Mouse (Mus musculus): ENCODE measurements around the gene Marveld1. TPM values are rescaled to one million over a fixed set of nuclear protein-coding genes. Genes with fewer than 3 reads are reported as not detected.

Marveld1 gene
- polyA plus RNA-seq, 1 experiment from 2014 or later = 9.2 TPM

DNA sequence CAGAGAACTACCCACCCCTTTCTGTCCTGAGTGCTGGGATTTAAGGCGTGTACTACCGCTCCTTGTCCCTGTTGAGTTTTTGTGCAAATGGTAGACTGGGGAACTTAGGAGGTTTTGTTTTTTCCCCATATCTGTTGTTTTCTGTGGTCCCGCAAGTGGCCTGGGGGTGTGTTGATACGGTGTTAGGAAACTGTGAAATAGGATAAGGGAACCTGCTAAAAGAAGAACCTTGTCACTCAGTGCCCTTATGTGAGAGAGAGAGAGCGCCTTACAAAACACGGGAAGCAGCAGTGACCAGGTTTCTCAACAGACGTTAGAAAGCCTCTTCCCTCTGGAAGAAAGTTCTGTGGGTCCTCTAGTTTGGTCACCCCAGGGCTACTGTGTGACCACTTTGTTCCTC lies 29.6 kb downstream of the Marveld1 start:
- Histone ChIP-seq H3K9ac (ENCODE audit: low read length) (no peak overlapping the region), H3K27me3 (ENCODE audit: control insufficient read depth, insufficient read depth, low read length) (no peaks in the 10 kb centered on the region), H3K27ac (ENCODE audit: low read depth, low read length) (no peak overlapping the region), H3K36me3 (ENCODE audit: control insufficient read depth, insufficient read depth, low read length) (peaks cover 2% of the 10 kb centered on the region; the same call in 1 of the 2 replicates), H3K4me2 (ENCODE audit: low read depth) (no peak overlapping the region), H3K9me3 (ENCODE audit: control insufficient read depth, low read length) (no peaks in the 10 kb centered on the region), H3K4me3 (ENCODE audit: low read depth, low read length) (no peak overlapping the region), H3K4me1 (ENCODE audit: control insufficient read depth, insufficient read depth, low read length) (no peaks in the 10 kb centered on the region)
- no peak for ATAC-seq (ENCODE audit: insufficient read depth, low FRiP score, low TSS enrichment)
- no peak for DNase-seq (ENCODE audit: low spot score)
- WGBS = 91% methylated on average over 7 of the region's 7 CpGs

- DNase-seq (ENCODE audit: low spot score) (no peak), ATAC-seq (ENCODE audit: insufficient read depth, low FRiP score, low TSS enrichment) (no peak)
- Histone ChIP-seq H3K27me3 (ENCODE audit: control insufficient read depth, insufficient read depth, low read length) (no peaks in the 10 kb centered on the region), H3K36me3 (ENCODE audit: control insufficient read depth, insufficient read depth, low read length) (peaks cover 2% of the 10 kb centered on the region), H3K4me2 (ENCODE audit: low read depth) (no peak overlapping the region), H3K4me3 (ENCODE audit: low read depth, low read length) (no peak overlapping the region), H3K27ac (ENCODE audit: low read depth, low read length) (no peak overlapping the region), H3K9me3 (ENCODE audit: control insufficient read depth, low read length) (no peaks in the 10 kb centered on the region), H3K4me1 (ENCODE audit: control insufficient read depth, insufficient read depth, low read length) (no peaks in the 10 kb centered on the region), H3K9ac (ENCODE audit: low read length) (no peak overlapping the region)
- 100% methylated on average over 2 of the region's 2 CpGs for WGBS
Observed at GRCm38 (mm10) chr19:42177461-42177860, 30.3 kb downstream of the Marveld1 start.

GRCm38 (mm10) chr19:42179356-42179755 lies 32.2 kb downstream of the Marveld1 start:
- H3K9me3 ChIP-seq (ENCODE audit: control insufficient read depth, low read length) = no peaks in the 10 kb centered on the region
- H3K27me3 ChIP-seq (ENCODE audit: control insufficient read depth, insufficient read depth, low read length) = no peaks in the 10 kb centered on the region
- no peak overlapping the region for H3K4me2 ChIP-seq (ENCODE audit: low read depth)
- no peak overlapping the region for H3K27ac ChIP-seq (ENCODE audit: low read depth, low read length)
- no peak overlapping the region for H3K4me3 ChIP-seq (ENCODE audit: low read depth, low read length)
- H3K36me3 ChIP-seq (ENCODE audit: control insufficient read depth, insufficient read depth, low read length) = peaks cover 2% of the 10 kb centered on the region
- H3K9ac ChIP-seq (ENCODE audit: low read length) = no peak overlapping the region
- no peak for DNase-seq (ENCODE audit: low spot score)
- H3K4me1 ChIP-seq (ENCODE audit: control insufficient read depth, insufficient read depth, low read length) = no peaks in the 10 kb centered on the region
- no peak for ATAC-seq (ENCODE audit: insufficient read depth, low FRiP score, low TSS enrichment)
- 91% methylated on average over 14 of the region's 14 CpGs for WGBS

- H3K9ac ChIP-seq (ENCODE audit: low read length) = no peak overlapping the region
- 65% methylated on average over 6 of the region's 6 CpGs for WGBS
- H3K4me1 ChIP-seq (ENCODE audit: control insufficient read depth, insufficient read depth, low read length) = no peaks in the 10 kb centered on the region
- H3K36me3 ChIP-seq (ENCODE audit: control insufficient read depth, insufficient read depth, low read length) = peaks cover 7% of the 10 kb centered on the region
- H3K27me3 ChIP-seq (ENCODE audit: control insufficient read depth, insufficient read depth, low read length) = no peaks in the 10 kb centered on the region
- H3K4me3 ChIP-seq (ENCODE audit: low read depth, low read length) = no peak overlapping the region
- no peak for DNase-seq (ENCODE audit: low spot score)
- H3K9me3 ChIP-seq (ENCODE audit: control insufficient read depth, low read length) = no peaks in the 10 kb centered on the region
- H3K27ac ChIP-seq (ENCODE audit: low read depth, low read length) = no peak overlapping the region
- H3K4me2 ChIP-seq (ENCODE audit: low read depth) = no peak overlapping the region
- ATAC-seq (ENCODE audit: insufficient read depth, low FRiP score, low TSS enrichment) = no peak
Observed at GRCm38 (mm10) chr19:42182673-42183072, 35.5 kb downstream of the Marveld1 start.

GRCm38 (mm10) chr19:42189735-42190134 lies 42.5 kb downstream of the Marveld1 start:
- Histone ChIP-seq H3K27ac (ENCODE audit: low read depth, low read length) (no peak overlapping the region), H3K36me3 (ENCODE audit: control insufficient read depth, insufficient read depth, low read length) (peaks cover 8% of the 10 kb centered on the region; the same call in 1 of the 2 replicates), H3K4me3 (ENCODE audit: low read depth, low read length) (no peak overlapping the region), H3K9me3 (ENCODE audit: control insufficient read depth, low read length) (no peaks in the 10 kb centered on the region; the same call in 1 of the 2 replicates), H3K4me1 (ENCODE audit: control insufficient read depth, insufficient read depth, low read length) (no peaks in the 10 kb centered on the region), H3K4me2 (ENCODE audit: low read depth) (no peak overlapping the region), H3K9ac (ENCODE audit: low read length) (no peak overlapping the region), H3K27me3 (ENCODE audit: control insufficient read depth, insufficient read depth, low read length) (no peaks in the 10 kb centered on the region)
- 87% methylated on average over 4 of the region's 4 CpGs for WGBS
- DNase-seq (ENCODE audit: low spot score) (no peak), ATAC-seq (ENCODE audit: insufficient read depth, low FRiP score, low TSS enrichment) (no peak)

DNA sequence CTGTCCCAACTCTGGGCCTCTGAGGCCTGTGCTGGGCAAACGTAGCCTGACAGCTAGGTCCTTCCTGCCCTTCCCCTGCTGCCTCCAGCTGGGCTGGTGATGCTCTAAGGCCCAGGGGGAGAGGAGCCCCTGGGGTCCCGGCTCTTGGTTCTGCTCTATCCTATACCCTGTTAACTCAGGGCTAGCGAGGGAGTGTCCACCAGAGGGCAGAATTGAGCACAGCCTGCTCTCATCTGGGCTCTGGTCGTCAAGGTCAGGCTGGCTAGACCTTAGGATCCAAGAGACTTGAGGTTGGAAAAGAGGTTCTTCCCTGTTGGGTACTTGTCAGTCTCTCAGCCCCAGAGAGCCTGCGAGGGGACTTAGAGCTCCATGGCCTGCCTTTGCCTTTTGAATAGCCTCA lies 43.3 kb downstream of the Marveld1 start:
- Histone ChIP-seq H3K9ac (ENCODE audit: low read length) (no peak overlapping the region), H3K4me3 (ENCODE audit: low read depth, low read length) (no peak overlapping the region), H3K36me3 (ENCODE audit: control insufficient read depth, insufficient read depth, low read length) (peaks cover 5% of the 10 kb centered on the region; the same call in 1 of the 2 replicates), H3K4me1 (ENCODE audit: control insufficient read depth, insufficient read depth, low read length) (no peaks in the 10 kb centered on the region), H3K9me3 (ENCODE audit: control insufficient read depth, low read length) (no peaks in the 10 kb centered on the region; the same call in 1 of the 2 replicates), H3K4me2 (ENCODE audit: low read depth) (no peak overlapping the region), H3K27ac (ENCODE audit: low read depth, low read length) (no peak overlapping the region), H3K27me3 (ENCODE audit: control insufficient read depth, insufficient read depth, low read length) (no peaks in the 10 kb centered on the region)
- peak; percentile 78 for DNase-seq (ENCODE audit: low spot score)
- WGBS = 26% methylated on average over 5 of the region's 5 CpGs
- 0 out of 2 replicates have a peak, but pooled peaks have one; percentile 27 for ATAC-seq (ENCODE audit: insufficient read depth, low FRiP score, low TSS enrichment)

GRCm38 (mm10) chr19:42193311-42193710 lies 46.1 kb downstream of the Marveld1 start:
- H3K9ac ChIP-seq (ENCODE audit: low read length) = no peak overlapping the region
- no peak for ATAC-seq (ENCODE audit: insufficient read depth, low FRiP score, low TSS enrichment)
- no peak overlapping the region for H3K4me2 ChIP-seq (ENCODE audit: low read depth)
- DNase-seq (ENCODE audit: low spot score) = no peak
- no peaks in the 10 kb centered on the region; the same call in 1 of the 2 replicates for H3K9me3 ChIP-seq (ENCODE audit: control insufficient read depth, low read length)
- no peak overlapping the region for H3K27ac ChIP-seq (ENCODE audit: low read depth, low read length)
- 73% methylated on average over 2 of the region's 2 CpGs for WGBS
- no peak overlapping the region for H3K4me3 ChIP-seq (ENCODE audit: low read depth, low read length)
- H3K4me1 ChIP-seq (ENCODE audit: control insufficient read depth, insufficient read depth, low read length) = no peaks in the 10 kb centered on the region
- 0 out of 2 replicates have a peak, but pooled peaks cover 3% of the 10 kb centered on the region for H3K36me3 ChIP-seq (ENCODE audit: control insufficient read depth, insufficient read depth, low read length)
- H3K27me3 ChIP-seq (ENCODE audit: control insufficient read depth, insufficient read depth, low read length) = no peaks in the 10 kb centered on the region

DNA sequence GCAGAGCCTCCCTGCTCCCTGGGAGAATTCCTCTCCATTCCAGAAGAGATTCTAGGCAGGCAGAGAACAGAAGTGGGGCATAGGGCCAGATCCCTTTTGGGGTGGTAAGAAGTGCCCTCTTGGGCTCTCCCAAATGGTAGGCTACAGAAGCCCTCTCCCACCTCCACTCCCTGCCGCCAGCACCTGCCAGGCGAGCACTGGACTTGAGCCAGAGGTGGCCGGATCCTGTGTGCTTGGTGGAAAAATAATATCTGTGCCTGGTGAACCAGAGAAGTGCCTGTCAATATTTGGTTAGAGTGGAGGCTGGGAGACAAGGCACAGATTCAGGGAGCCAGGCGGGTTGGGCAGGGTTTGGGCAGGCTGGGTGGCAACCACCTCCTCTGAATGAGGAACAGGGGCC lies 49.2 kb downstream of the Marveld1 start:
- Histone ChIP-seq H3K9ac (ENCODE audit: low read length) (no peak overlapping the region), H3K9me3 (ENCODE audit: control insufficient read depth, low read length) (no peaks in the 10 kb centered on the region; the same call in 1 of the 2 replicates), H3K27ac (ENCODE audit: low read depth, low read length) (no peak overlapping the region), H3K4me1 (ENCODE audit: control insufficient read depth, insufficient read depth, low read length) (no peaks in the 10 kb centered on the region), H3K4me3 (ENCODE audit: low read depth, low read length) (no peak overlapping the region), H3K27me3 (ENCODE audit: control insufficient read depth, insufficient read depth, low read length) (peaks cover 19% of the 10 kb centered on the region), H3K36me3 (ENCODE audit: control insufficient read depth, insufficient read depth, low read length) (no peaks in the 10 kb centered on the region), H3K4me2 (ENCODE audit: low read depth) (no peak overlapping the region)
- DNase-seq (ENCODE audit: low spot score) (no peak), ATAC-seq (ENCODE audit: insufficient read depth, low FRiP score, low TSS enrichment) (no peak)
- WGBS = 76% methylated on average over 4 of the region's 4 CpGs

DNA sequence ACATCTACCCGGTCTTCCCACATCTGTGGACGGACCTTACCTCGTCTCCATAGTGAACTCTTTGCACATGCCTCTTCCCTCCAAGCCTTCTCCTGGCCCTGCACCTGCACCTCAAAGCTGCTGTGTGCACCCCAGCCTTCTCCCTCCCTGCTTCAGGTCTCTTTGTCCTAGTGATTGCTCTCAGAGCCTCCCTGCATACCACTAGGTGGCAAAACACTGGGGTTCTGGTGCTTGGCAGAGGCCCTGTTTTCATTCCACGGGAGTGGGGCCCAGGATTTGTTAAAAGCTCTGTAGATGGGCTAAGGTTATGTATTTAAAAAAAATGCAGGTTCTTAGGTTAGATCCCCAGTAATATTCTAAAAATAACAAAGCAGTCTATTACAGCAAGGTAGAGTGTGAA lies 49.9 kb downstream of the Marveld1 start:
- no peaks in the 10 kb centered on the region for H3K36me3 ChIP-seq (ENCODE audit: control insufficient read depth, insufficient read depth, low read length)
- H3K4me1 ChIP-seq (ENCODE audit: control insufficient read depth, insufficient read depth, low read length) = 0 out of 2 replicates have a peak, but pooled peaks cover 3% of the 10 kb centered on the region
- 70% methylated on average over 4 of the region's 4 CpGs for WGBS
- H3K9ac ChIP-seq (ENCODE audit: low read length) = no peak overlapping the region
- H3K27me3 ChIP-seq (ENCODE audit: control insufficient read depth, insufficient read depth, low read length) = peaks cover 26% of the 10 kb centered on the region
- no peak for DNase-seq (ENCODE audit: low spot score)
- H3K27ac ChIP-seq (ENCODE audit: low read depth, low read length) = no peak overlapping the region
- no peaks in the 10 kb centered on the region; the same call in 1 of the 2 replicates for H3K9me3 ChIP-seq (ENCODE audit: control insufficient read depth, low read length)
- no peak for ATAC-seq (ENCODE audit: insufficient read depth, low FRiP score, low TSS enrichment)
- H3K4me3 ChIP-seq (ENCODE audit: low read depth, low read length) = no peak overlapping the region
- H3K4me2 ChIP-seq (ENCODE audit: low read depth) = no peak overlapping the region
